Mouse (Mus musculus) liver, postnatal 0 days (tissue): ENCODE data around the gene Gm2696. TPM values are rescaled to one million over a fixed set of nuclear protein-coding genes. Genes with fewer than 3 reads are reported as not detected.
A peak's percentile ranks its signal among the peaks of the same experiment; 100 is the strongest.

Experiments
- ATAC-seq: fragments of 200-750 bp; cut with Nextera tagmentation; 2 replicates; pipeline ENCODE4 v1.8.0; 2017; ENCODE audit warnings: mild to moderate bottlenecking, moderate library complexity
- DNase-seq: peaks from one replicate; pipeline ENCODE4 v3.0.0-alpha.2; 2016
- H3K27ac ChIP-seq: fragments of 300-500 bp; sonication (generic); 2 replicates; pipeline ENCODE4 v1.5.1; 2014; ENCODE audit warnings: antibody characterized with exemption, moderate library complexity, mild to moderate bottlenecking, low read depth
- H3K27me3 ChIP-seq: fragments of 300-500 bp; sonication (generic); 2 replicates; pipeline ENCODE4 v1.6.1; 2014; ENCODE audit warnings: low read length, control low read depth, mixed read lengths; ENCODE audit not compliant: insufficient read depth
- H3K36me3 ChIP-seq: fragments of 300-500 bp; sonication (generic); replicated peaks from 2 replicates; pipeline ENCODE4 v1.6.1; 2014; ENCODE audit warnings: mild to moderate bottlenecking, control low read depth, low read length, moderate library complexity, mixed read lengths; ENCODE audit not compliant: insufficient read depth
- H3K4me1 ChIP-seq: fragments of 300-500 bp; sonication (generic); 2 replicates; pipeline ENCODE4 v1.6.1; 2014; ENCODE audit warnings: antibody characterized with exemption, mild to moderate bottlenecking, control low read depth; ENCODE audit not compliant: insufficient read depth
- H3K4me2 ChIP-seq: fragments of 300-500 bp; sonication (generic); 2 replicates; pipeline ENCODE4 v1.6.1; 2014; ENCODE audit warnings: low read depth, mild to moderate bottlenecking, low read length, moderate library complexity, mixed read lengths
- H3K4me3 ChIP-seq: fragments of 300-500 bp; sonication (generic); 2 replicates; pipeline ENCODE4 v1.5.1; 2014; ENCODE audit warnings: low read depth, low read length
- H3K9ac ChIP-seq: fragments of 300-500 bp; sonication (generic); replicated peaks from 2 replicates; pipeline ENCODE4 v1.6.1; 2014; ENCODE audit warnings: mild to moderate bottlenecking, moderate library complexity
- H3K9me3 ChIP-seq: fragments of 300-500 bp; sonication (generic); 2 replicates; pipeline ENCODE4 v1.6.1; 2016; ENCODE audit warnings: mild to moderate bottlenecking, control low read depth, low read length, mixed read lengths
- CTCF ChIP-seq: sonication (generic); IDR thresholded peaks from 2 replicates; pipeline ENCODE4 v1.5.1; 2016; ENCODE audit warnings: antibody characterized with exemption, low read depth
- EP300 ChIP-seq: IDR thresholded peaks from 2 replicates; pipeline ENCODE4 v1.6.1; 2016; ENCODE audit warnings: antibody characterized with exemption, low read depth, mild to moderate bottlenecking
- WGBS: fragments of 180-500 bp; shearing (Covaris S2); extraction: QIAGEN DNeasy Blood & Tissue Kit; methylation state at CpG from one replicate; pipeline ENCODE4 v1.1.7; 2014; ENCODE audit not compliant: insufficient replicate concordance; 5-methylcytosine and 5-hydroxymethylcytosine counted together
- polyA plus RNA-seq: library from polyadenylated mRNA; unstranded; fragments of >200 nt; fragmentation: Nextera tagmentation; extraction: Ambion mirVana; gene quantifications from 2 replicates; pipeline ENCODE4 v1.2.1, GENCODE M21; 2015

The Gm2696 gene
- polyA plus RNA-seq, 1 experiment from 2014 or later: not detected

DNA sequence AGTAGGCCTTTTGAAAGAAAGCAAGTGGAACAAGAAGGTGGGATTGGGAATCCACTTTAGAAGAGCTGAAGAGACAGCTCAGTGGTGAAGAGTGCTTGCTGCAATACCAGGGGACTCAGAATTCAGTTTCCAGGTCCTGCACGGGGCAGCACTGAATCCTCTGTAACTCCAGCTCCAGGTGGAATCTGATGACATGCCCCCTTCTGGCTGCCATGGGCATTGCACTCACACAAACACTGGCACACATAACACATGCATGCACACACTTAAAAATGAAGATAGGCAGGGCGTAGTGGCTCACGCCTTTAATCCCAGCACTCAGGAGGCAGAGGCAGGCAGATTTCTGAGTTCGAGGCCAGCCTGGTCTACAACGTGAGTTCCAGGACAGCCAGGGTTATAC lies 68.1 kb downstream of the Gm2696 start:
- TF ChIP-seq EP300 (no peak), CTCF (peak; percentile 36)
- DNase-seq (no peak), ATAC-seq (no peak)
- Histone ChIP-seq H3K4me2 (no peak overlapping the region), H3K9ac (no peak overlapping the region), H3K27me3 (no peaks in the 10 kb centered on the region), H3K4me1 (no peaks in the 10 kb centered on the region), H3K36me3 (no peaks in the 10 kb centered on the region), H3K9me3 (no peaks in the 10 kb centered on the region), H3K27ac (no peak overlapping the region), H3K4me3 (no peak overlapping the region)
- 74% methylated on average over 5 of the region's 5 CpGs for WGBS

Other genes starting within 250 kb of the Gm2696 start
- 126 and 129 TPM in 2 replicates for gene Pttg1ip, start 233.0 kb upstream of the Gm2696 start, polyA plus RNA-seq
- 105 and 111 TPM in 2 replicates for gene Sumo3, start 208.6 kb upstream of the Gm2696 start, polyA plus RNA-seq
- 8.4 and 13.3 TPM in 2 replicates for gene Gm49325, start 208.5 kb upstream of the Gm2696 start, polyA plus RNA-seq
- 37.4 and 40.4 TPM in 2 replicates for gene Ube2g2, start 192.4 kb upstream of the Gm2696 start, polyA plus RNA-seq
- 0.06 TPM in 1 of 2 replicates, not detected in the other for gene Tspear, start 128.1 kb upstream of the Gm2696 start, polyA plus RNA-seq
- not detected in 2 replicates for gene Gm19402, start 123.9 kb upstream of the Gm2696 start, polyA plus RNA-seq
- gene Gm9508, start 117.4 kb upstream of the Gm2696 start, polyA plus RNA-seq: not detected in 2 replicates
- not detected in 2 replicates for gene Gm10272, start 108.1 kb upstream of the Gm2696 start, polyA plus RNA-seq
- gene Gm10024, start 103.2 kb upstream of the Gm2696 start, polyA plus RNA-seq: not detected in 2 replicates
- gene Gm10142, start 98.9 kb upstream of the Gm2696 start, polyA plus RNA-seq: not detected in 2 replicates
- not detected in 2 replicates for gene Krtap12-1, start 94.1 kb upstream of the Gm2696 start, polyA plus RNA-seq
- gene Gm10100, start 88.2 kb upstream of the Gm2696 start, polyA plus RNA-seq: not detected in 2 replicates
- not detected in 2 replicates for gene Gm18596, start 72.0 kb upstream of the Gm2696 start, polyA plus RNA-seq
- not detected in 2 replicates for gene Gm9736, start 63.3 kb upstream of the Gm2696 start, polyA plus RNA-seq
- gene Gm3233, start 55.0 kb upstream of the Gm2696 start, polyA plus RNA-seq: not detected in 2 replicates
- not detected in 2 replicates for gene Gm3238, start 43.4 kb upstream of the Gm2696 start, polyA plus RNA-seq
- not detected in 2 replicates for gene Gm7138, start 37.7 kb upstream of the Gm2696 start, polyA plus RNA-seq
- not detected in 2 replicates for gene Gm3250, start 32.1 kb upstream of the Gm2696 start, polyA plus RNA-seq
- not detected in 2 replicates for gene Gm7137, start 26.5 kb upstream of the Gm2696 start, polyA plus RNA-seq
- gene Gm9639, start 19.6 kb upstream of the Gm2696 start, polyA plus RNA-seq: not detected in 2 replicates
- not detected in 2 replicates for gene Gm19668, start 15.5 kb upstream of the Gm2696 start, polyA plus RNA-seq
- not detected in 2 replicates for gene Gm9507, start 2.8 kb upstream of the Gm2696 start, polyA plus RNA-seq
- not detected in 2 replicates for gene Krtap10-4, start 12.4 kb downstream of the Gm2696 start, polyA plus RNA-seq
- not detected in 2 replicates for gene Krtap10-10, start 21.3 kb downstream of the Gm2696 start, polyA plus RNA-seq
- gene Gm36176, start 32.1 kb downstream of the Gm2696 start, polyA plus RNA-seq: not detected in 2 replicates
- not detected in 2 replicates for gene Gm10318, start 38.2 kb downstream of the Gm2696 start, polyA plus RNA-seq
- not detected in 2 replicates for gene Gm3285, start 47.3 kb downstream of the Gm2696 start, polyA plus RNA-seq
- gene Lrrc3, start 87.9 kb downstream of the Gm2696 start, polyA plus RNA-seq: 24.4 and 26.6 TPM in 2 replicates
- gene Trpm2, start 155.9 kb downstream of the Gm2696 start, polyA plus RNA-seq: 1.5 and 1.7 TPM in 2 replicates
- 4.0 and 4.4 TPM in 2 replicates for gene 1810043G02Rik, start 163.8 kb downstream of the Gm2696 start, polyA plus RNA-seq
- gene Pfkl, start 195.4 kb downstream of the Gm2696 start, polyA plus RNA-seq: 23.5 and 31.3 TPM in 2 replicates
- gene Dnmt3l, start 227.3 kb downstream of the Gm2696 start, polyA plus RNA-seq: not detected in 2 replicates
- gene Aire, start 228.9 kb downstream of the Gm2696 start, polyA plus RNA-seq: not detected in 2 replicates